Mouse (Mus musculus) hindbrain, embryonic 11.5 days (tissue): ENCODE measurements around the gene Lrba. TPM values are rescaled to one million over a fixed set of nuclear protein-coding genes. Genes with fewer than 3 reads are reported as not detected.
A peak's percentile ranks its signal among the peaks of the same experiment; 100 is the strongest.

Experiments
- ATAC-seq: fragments of 200-750 bp; cut with Nextera tagmentation; 2 replicates; pipeline ENCODE4 v1.8.0; 2017; ENCODE audit warnings: mild to moderate bottlenecking, moderate TSS enrichment, moderate library complexity; ENCODE audit not compliant: low FRiP score
- DNase-seq: peaks from one replicate; pipeline ENCODE4 v3.0.0-alpha.2; 2015; ENCODE audit warnings: low spot score
- H3K27ac ChIP-seq: fragments of 300-500 bp; sonication (generic); 2 replicates; pipeline ENCODE4 v1.5.1; 2014; ENCODE audit warnings: mild to moderate bottlenecking, low read depth, low read length
- H3K27me3 ChIP-seq: fragments of 300-500 bp; sonication (generic); 2 replicates; pipeline ENCODE4 v1.6.1; 2014; ENCODE audit warnings: mild to moderate bottlenecking, low read length, moderate library complexity, mixed read lengths; ENCODE audit not compliant: control insufficient read depth, insufficient read depth
- H3K36me3 ChIP-seq: fragments of 300-500 bp; sonication (generic); 2 replicates; pipeline ENCODE4 v1.6.1; 2014; ENCODE audit warnings: mild to moderate bottlenecking, low read length, moderate library complexity, mixed read lengths; ENCODE audit not compliant: control insufficient read depth, insufficient read depth
- H3K4me1 ChIP-seq: fragments of 300-500 bp; sonication (generic); replicated peaks from 2 replicates; pipeline ENCODE4 v1.6.1; 2014; ENCODE audit warnings: low read length, mixed read lengths; ENCODE audit not compliant: control insufficient read depth, insufficient read depth
- H3K4me2 ChIP-seq: fragments of 300-500 bp; sonication (generic); replicated peaks from 2 replicates; pipeline ENCODE4 v1.6.1; 2014; ENCODE audit warnings: mild to moderate bottlenecking, low read depth, low read length
- H3K4me3 ChIP-seq: fragments of 300-500 bp; sonication (generic); 2 replicates; pipeline ENCODE4 v1.5.1; 2014; ENCODE audit warnings: low read depth, low read length
- H3K9ac ChIP-seq: fragments of 300-500 bp; sonication (generic); 2 replicates; pipeline ENCODE4 v1.6.1; 2014; ENCODE audit warnings: low read depth, low read length
- H3K9me3 ChIP-seq: fragments of 300-500 bp; sonication (generic); 2 replicates; pipeline ENCODE4 v1.6.1; 2016; ENCODE audit warnings: low read length; ENCODE audit not compliant: control insufficient read depth
- WGBS: fragments of 180-500 bp; shearing (Covaris S2); extraction: QIAGEN DNeasy Blood & Tissue Kit; methylation state at CpG from one replicate; pipeline ENCODE4 v1.1.7; 2014; 5-methylcytosine and 5-hydroxymethylcytosine counted together
- polyA plus RNA-seq: library from polyadenylated mRNA; unstranded; fragments of >200 nt; fragmentation: Nextera tagmentation; extraction: Ambion mirVana; gene quantifications from 2 replicates; pipeline ENCODE4 v1.2.1, GENCODE M21; 2014

Gene Lrba
- polyA plus RNA-seq, 1 experiment from 2014 or later: 11.2 TPM

DNA sequence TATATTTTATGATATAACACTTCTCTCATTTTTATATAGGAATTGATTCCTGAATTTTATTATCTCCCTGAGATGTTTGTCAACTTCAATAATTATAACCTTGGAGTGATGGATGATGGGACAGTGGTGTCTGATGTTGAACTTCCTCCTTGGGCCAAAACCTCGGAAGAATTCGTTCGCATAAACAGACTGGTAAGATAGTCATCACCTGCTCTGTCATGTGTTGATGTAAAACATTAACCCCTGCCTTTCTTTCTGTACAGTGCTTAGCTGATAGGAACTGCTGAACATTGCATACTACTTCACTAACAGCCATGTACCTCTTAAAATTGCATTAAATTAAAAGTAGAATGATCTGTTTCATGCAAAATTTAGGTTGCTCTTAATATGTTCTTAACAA, 439.9 kb downstream of the Lrba start:
- no peak for ATAC-seq
- no peak for DNase-seq
- Histone ChIP-seq H3K27me3 (no peaks in the 10 kb centered on the region), H3K9ac (no peak overlapping the region), H3K36me3 (no peaks in the 10 kb centered on the region), H3K9me3 (no peaks in the 10 kb centered on the region), H3K4me3 (no peak overlapping the region), H3K4me1 (no peaks in the 10 kb centered on the region), H3K27ac (no peak overlapping the region), H3K4me2 (no peak overlapping the region)
- 56% methylated on average over 3 of the region's 3 CpGs for WGBS

DNA sequence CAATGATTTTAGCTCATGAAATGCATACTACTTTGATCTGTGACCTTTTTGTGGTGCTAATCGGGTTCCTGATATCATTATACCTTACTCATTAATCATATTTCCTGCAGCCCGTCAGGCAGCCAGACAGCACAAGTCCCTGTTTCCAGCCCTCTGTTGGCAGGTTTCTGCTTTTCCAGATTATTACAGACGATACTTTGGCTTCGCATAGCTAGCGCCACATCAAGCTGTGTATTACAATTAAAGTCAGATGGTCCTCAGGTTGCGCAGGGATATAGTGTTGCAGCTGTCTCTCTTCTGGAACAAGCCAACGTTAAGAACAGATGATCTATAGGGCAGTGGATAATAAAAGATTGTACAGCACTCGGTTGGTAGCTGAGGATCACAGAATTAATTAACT, 443.7 kb downstream of the Lrba start:
- Histone ChIP-seq H3K27ac (no peak overlapping the region), H3K9ac (no peak overlapping the region), H3K9me3 (no peaks in the 10 kb centered on the region), H3K4me3 (no peak overlapping the region), H3K4me2 (no peak overlapping the region), H3K36me3 (no peaks in the 10 kb centered on the region), H3K4me1 (no peaks in the 10 kb centered on the region), H3K27me3 (no peaks in the 10 kb centered on the region)
- 50% methylated on average over 8 of the region's 8 CpGs for WGBS
- ATAC-seq (no peak), DNase-seq (peak; percentile 13)

DNA sequence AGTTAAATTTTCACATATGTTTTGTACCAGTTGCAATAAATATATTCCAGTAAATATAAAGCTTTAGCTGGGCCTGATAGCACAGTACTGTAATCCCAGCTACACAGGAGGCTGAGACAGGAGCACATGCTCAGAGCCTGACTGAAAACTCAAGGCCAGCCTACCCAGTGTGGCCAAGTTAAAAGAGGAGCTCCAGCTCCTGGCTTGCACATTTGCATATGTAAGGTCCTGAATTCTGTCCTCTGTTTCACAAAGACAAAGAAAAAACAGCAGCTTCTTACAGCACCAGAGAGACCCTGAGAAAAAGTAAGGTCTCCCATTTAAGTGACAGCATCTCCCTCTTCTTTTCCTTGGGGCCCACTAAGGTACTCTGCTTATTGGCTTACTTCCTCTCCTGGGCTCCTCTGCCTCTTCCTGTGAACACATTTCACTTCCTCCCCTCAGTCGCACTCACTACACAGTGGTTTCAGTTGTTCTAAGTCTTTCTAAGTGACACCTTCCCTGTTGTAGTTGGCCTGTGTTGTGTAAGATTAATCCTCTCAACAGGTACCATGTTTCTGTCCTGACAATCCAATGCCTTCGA, 453.2 kb downstream of the Lrba start:
- no peak for DNase-seq
- no peaks in the 10 kb centered on the region for H3K4me1 ChIP-seq
- no peak overlapping the region for H3K4me3 ChIP-seq
- 54% methylated on average over 2 of the region's 2 CpGs for WGBS
- H3K9me3 ChIP-seq: no peaks in the 10 kb centered on the region
- no peaks in the 10 kb centered on the region for H3K36me3 ChIP-seq
- H3K9ac ChIP-seq: no peak overlapping the region
- H3K27ac ChIP-seq: no peak overlapping the region
- ATAC-seq: no peak
- no peak overlapping the region for H3K4me2 ChIP-seq
- H3K27me3 ChIP-seq: no peaks in the 10 kb centered on the region

DNA sequence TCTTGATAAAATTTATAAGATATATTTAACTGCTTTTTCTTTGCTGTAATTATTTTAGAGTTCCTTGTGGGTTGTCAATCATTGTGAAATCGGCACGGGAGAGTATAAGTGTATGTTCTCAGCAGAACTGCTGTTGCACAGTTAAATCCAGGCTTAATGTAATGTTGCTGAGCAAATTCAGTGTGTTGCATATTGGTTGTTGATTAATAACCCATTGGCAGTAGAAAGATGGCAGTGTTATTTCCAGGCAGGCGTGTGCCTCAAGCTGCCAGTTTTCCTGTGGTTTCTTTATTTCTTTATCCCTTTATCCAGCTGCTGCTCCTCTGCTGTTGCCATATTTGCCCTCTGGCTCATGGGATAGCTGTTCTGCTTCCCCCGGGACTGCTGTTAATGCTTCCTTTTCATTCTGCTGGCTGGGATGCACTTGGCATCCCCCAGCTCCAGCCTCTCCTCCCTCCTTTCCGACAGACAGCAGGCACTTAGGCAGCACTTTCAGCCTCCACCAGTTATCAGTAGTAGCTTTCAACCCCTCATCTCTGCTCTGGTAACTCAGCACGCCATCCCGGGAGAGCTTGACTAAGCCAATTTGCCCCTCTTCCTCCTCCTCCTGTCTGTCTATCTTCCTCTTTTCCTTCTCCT, 463.2 kb downstream of the Lrba start:
- WGBS: 39% methylated on average over 7 of the region's 7 CpGs
- H3K4me1 ChIP-seq: no peaks in the 10 kb centered on the region

DNA sequence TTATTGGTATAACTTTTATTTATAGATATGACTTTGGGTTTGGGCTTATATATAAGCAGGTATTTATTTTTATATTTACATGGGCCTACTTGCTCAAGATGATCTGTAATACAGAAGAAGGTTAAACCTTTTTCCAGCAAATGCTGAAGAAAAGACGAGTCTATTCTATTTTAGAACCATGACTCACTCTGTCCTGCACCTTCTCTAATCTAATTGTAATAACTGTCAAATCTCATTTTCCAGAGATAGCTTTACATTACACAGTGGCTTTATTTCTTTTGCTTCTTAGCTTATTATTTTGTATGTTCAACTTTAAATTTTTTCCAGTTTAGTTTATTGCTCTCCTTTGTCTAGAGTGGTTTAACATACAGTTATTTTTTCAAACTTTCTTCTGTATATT, 464.0 kb downstream of the Lrba start:
- no peak overlapping the region for H3K4me2 ChIP-seq
- no peaks in the 10 kb centered on the region for H3K27me3 ChIP-seq
- H3K9me3 ChIP-seq: no peaks in the 10 kb centered on the region
- no peaks in the 10 kb centered on the region for H3K4me1 ChIP-seq
- no peak overlapping the region for H3K4me3 ChIP-seq
- H3K27ac ChIP-seq: no peak overlapping the region
- no peak for ATAC-seq
- H3K9ac ChIP-seq: no peak overlapping the region
- WGBS: 72% methylated on average over 1 of the region's 1 CpGs
- DNase-seq: no peak
- H3K36me3 ChIP-seq: no peaks in the 10 kb centered on the region

More for the DNA sequence above, 463.2 kb downstream of the Lrba start:
- DNase-seq (peak; percentile 60), ATAC-seq (peak; percentile 67)
- Histone ChIP-seq H3K9me3 (no peaks in the 10 kb centered on the region), H3K9ac (no peak overlapping the region), H3K4me3 (no peak overlapping the region), H3K4me2 (no peak overlapping the region), H3K27ac (peak overlapping the region; percentile 51; the same call in 1 of the 2 replicates), H3K27me3 (no peaks in the 10 kb centered on the region), H3K36me3 (no peaks in the 10 kb centered on the region)

DNA sequence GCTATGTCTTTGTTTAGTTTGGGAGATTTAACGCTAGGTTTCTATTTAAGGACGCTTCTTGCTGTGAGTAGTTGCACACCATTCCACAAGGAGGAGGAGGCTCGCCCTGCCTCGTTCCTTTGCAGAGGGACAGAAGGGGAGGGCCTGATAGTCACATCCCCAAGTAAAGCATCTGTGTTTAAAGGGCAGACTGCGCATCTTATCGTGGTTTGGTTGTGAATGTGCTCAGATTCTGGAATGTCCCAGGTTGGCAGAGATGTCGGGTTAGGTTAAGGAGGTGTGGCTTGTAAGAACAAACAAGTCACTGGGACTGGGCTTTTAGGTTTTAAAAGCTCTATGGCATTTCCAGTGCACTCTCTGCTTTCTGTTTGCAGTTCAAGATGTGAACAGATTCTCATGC, 464.8 kb downstream of the Lrba start:
- DNase-seq (no peak), ATAC-seq (no peak)
- Histone ChIP-seq H3K36me3 (no peaks in the 10 kb centered on the region), H3K27me3 (no peaks in the 10 kb centered on the region), H3K4me3 (no peak overlapping the region), H3K9me3 (no peaks in the 10 kb centered on the region), H3K9ac (no peak overlapping the region), H3K4me2 (no peak overlapping the region), H3K27ac (no peak overlapping the region), H3K4me1 (no peaks in the 10 kb centered on the region)
- WGBS: 22% methylated on average over 7 of the region's 7 CpGs

DNA sequence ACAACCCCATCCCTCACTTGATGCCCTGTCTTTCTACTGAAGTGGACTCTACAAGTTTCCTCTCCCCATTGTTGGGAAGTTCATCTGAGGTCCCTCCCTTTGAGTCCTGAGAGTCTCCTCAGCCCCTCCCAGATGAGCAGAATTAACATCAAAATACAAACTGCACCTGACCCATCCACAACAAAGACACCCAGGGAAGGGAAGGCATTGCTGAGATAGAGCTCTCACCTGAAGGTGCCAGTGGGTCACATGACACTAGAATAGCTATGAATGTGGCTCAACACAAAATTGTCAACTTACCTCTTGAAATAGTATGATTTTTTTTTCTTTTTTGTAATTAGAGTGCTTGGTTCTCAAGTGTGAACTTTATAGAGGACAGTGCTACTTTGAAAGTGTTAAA, 468.3 kb downstream of the Lrba start:
- ATAC-seq (no peak), DNase-seq (no peak)
- Histone ChIP-seq H3K4me1 (no peaks in the 10 kb centered on the region), H3K9ac (no peak overlapping the region), H3K36me3 (no peaks in the 10 kb centered on the region), H3K27me3 (no peaks in the 10 kb centered on the region), H3K27ac (no peak overlapping the region), H3K9me3 (no peaks in the 10 kb centered on the region), H3K4me2 (no peak overlapping the region), H3K4me3 (no peak overlapping the region)

DNA sequence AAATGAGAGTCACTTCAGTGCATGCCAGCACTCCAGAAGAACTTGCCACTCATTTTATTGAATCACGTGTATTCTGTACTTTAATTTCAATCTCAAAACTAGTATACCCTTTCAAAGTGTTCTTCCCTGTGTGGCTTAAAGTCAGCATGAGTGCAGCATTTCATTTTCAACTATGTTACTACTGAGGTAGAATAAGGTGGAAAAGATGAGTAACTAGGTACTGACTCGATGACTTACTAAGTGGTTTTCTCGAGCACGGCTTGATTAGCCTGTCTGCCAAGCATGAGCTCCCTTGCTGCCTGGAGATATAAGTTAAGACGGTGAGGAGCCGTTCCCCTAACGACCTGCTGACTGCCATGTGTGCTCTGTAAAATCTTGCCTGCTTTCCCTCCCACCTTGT, 469.1 kb downstream of the Lrba start:
- H3K27me3 ChIP-seq: no peaks in the 10 kb centered on the region
- no peak overlapping the region for H3K4me3 ChIP-seq
- no peaks in the 10 kb centered on the region for H3K9me3 ChIP-seq
- no peaks in the 10 kb centered on the region for H3K36me3 ChIP-seq
- DNase-seq (no peak), ATAC-seq (no peak)
- H3K4me2 ChIP-seq: no peak overlapping the region
- 80% methylated on average over 7 of the region's 7 CpGs for WGBS
- H3K9ac ChIP-seq: no peak overlapping the region
- no peaks in the 10 kb centered on the region for H3K4me1 ChIP-seq
- no peak overlapping the region for H3K27ac ChIP-seq

DNA sequence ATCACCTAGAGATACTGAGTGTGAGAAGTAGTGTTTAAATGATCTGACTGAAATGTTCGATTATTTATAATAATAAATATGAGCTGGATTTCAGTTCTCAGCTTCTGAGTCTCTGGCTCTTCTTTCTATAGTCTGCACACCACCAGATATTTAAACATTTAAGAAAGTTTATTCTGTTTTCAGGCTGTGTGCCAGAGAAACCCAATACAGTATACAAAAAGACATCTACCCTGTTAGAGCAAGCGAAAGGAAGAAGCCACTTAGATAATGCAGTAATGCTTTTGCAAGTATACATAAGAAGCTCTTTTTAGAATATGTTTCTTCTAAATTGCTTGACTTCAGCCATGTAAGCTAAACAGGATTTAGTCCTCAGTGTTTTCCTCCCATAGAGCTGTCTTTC, 474.5 kb downstream of the Lrba start:
- Histone ChIP-seq H3K4me2 (no peak overlapping the region), H3K4me1 (no peaks in the 10 kb centered on the region), H3K27me3 (no peaks in the 10 kb centered on the region), H3K4me3 (no peak overlapping the region), H3K9ac (no peak overlapping the region), H3K36me3 (no peaks in the 10 kb centered on the region), H3K27ac (no peak overlapping the region), H3K9me3 (no peaks in the 10 kb centered on the region)
- 90% methylated on average over 2 of the region's 2 CpGs for WGBS
- no peak for DNase-seq
- no peak for ATAC-seq
